Mouse (Mus musculus) liver, adult 2 months (tissue): ENCODE results near the gene Fam161b. TPM values are rescaled to one million over a fixed set of nuclear protein-coding genes. Genes with fewer than 3 reads are reported as not detected.

ENCODE experiments used
- DNase-seq: peaks from one replicate; pipeline ENCODE4 v3.0.0-alpha.2; 2011; ENCODE audit warnings: low read depth, low spot score; ENCODE audit errors: extremely low read depth
- H3K27ac ChIP-seq: fragments of 200-500 bp; replicated peaks from 2 replicates; pipeline ENCODE4 v1.5.1; 2012; ENCODE audit warnings: low read depth, mild to moderate bottlenecking, control low read depth, inconsistent platforms, low read length; ENCODE audit not compliant: insufficient read depth
- H3K27me3 ChIP-seq: fragments of 200-500 bp; 2 replicates; pipeline ENCODE4 v1.6.1; 2012; ENCODE audit warnings: mild to moderate bottlenecking, moderate library complexity, low read length, inconsistent platforms; ENCODE audit not compliant: control insufficient read depth, insufficient read depth
- H3K36me3 ChIP-seq: fragments of 200-500 bp; 2 replicates; pipeline ENCODE4 v1.6.1; 2012; ENCODE audit warnings: low read length, inconsistent platforms; ENCODE audit not compliant: control insufficient read depth, insufficient read depth
- H3K4me1 ChIP-seq: fragments of 200-500 bp; 2 replicates; pipeline ENCODE4 v1.6.1; 2011; ENCODE audit warnings: low read length; ENCODE audit not compliant: control insufficient read depth, insufficient read depth
- H3K4me3 ChIP-seq: fragments of 200-500 bp; 2 replicates; pipeline ENCODE4 v1.5.1; 2011; ENCODE audit warnings: low read depth, mild to moderate bottlenecking, control low read depth, low read length, moderate library complexity; ENCODE audit not compliant: insufficient read depth
- H3K79me2 ChIP-seq: fragments of 200-500 bp; 2 replicates; pipeline ENCODE4 v1.6.1; 2012; ENCODE audit warnings: inconsistent platforms, mild to moderate bottlenecking, low read length, moderate library complexity; ENCODE audit not compliant: control insufficient read depth, insufficient read depth
- H3K9ac ChIP-seq: fragments of 200-500 bp; 2 replicates; pipeline ENCODE4 v1.6.1; 2012; ENCODE audit warnings: low read depth, mild to moderate bottlenecking, control low read depth, inconsistent platforms, low read length
- CTCF ChIP-seq: fragments of 200-500 bp; IDR thresholded peaks from 2 replicates; pipeline ENCODE4 v1.5.1; 2011; ENCODE audit warnings: low read depth, low read length, control low read depth
- POLR2A ChIP-seq: fragments of 200-500 bp; IDR thresholded peaks from 2 replicates; pipeline ENCODE4 v1.6.1; 2011; ENCODE audit warnings: low read length, control low read depth; ENCODE audit not compliant: insufficient read depth; ENCODE audit errors: extremely low read depth
- WGBS: fragments of 180-500 bp; shearing (Covaris S2); methylation state at CpG from one replicate; pipeline ENCODE4 v1.1.7; 2018; 5-methylcytosine and 5-hydroxymethylcytosine counted together
- polyA plus RNA-seq: library from polyadenylated mRNA; depleted of rRNA; stranded (reverse); fragments of >200 nt; gene quantifications from 2 replicates; pipeline ENCODE4 v1.2.3, GENCODE M21; 2012
- total RNA-seq: library from RNA; depleted of rRNA; stranded (reverse); fragments of >200 nt; gene quantifications from 2 replicates; pipeline ENCODE4 v1.2.3, GENCODE M21; 2014

Fam161b gene
- total and polyA plus RNA-seq, 2 experiments: 0.09 to 0.15 TPM

DNA sequence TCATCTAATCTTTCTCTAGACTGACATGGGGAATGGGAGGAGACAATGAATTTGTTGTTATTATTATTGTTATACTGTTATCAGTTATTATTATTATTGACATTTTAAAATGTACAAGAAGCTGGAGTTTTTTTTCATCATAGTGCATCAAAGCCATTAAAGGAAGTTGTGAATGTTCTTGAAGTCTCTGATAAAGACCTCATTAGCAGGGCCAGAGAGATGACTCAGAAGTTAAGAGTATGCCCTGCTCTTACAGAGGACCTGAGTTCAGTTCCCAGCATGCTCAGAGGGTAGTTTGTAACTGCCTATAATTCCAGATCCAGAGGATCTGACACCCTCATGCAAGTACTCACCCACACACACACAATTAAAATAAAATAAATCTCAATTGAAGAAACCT lies 36.1 kb upstream of the Fam161b start:
- Histone ChIP-seq H3K9ac (no peak overlapping the region), H3K36me3 (peaks cover 37% of the 10 kb centered on the region), H3K27ac (no peak overlapping the region), H3K4me3 (no peak overlapping the region), H3K27me3 (no peaks in the 10 kb centered on the region), H3K4me1 (peaks cover 12% of the 10 kb centered on the region), H3K79me2 (peaks cover 3% of the 10 kb centered on the region; the same call in 1 of the 2 replicates)
- no peak for DNase-seq
- no peak for TF ChIP-seq CTCF
- TF ChIP-seq POLR2A: no peak

DNA sequence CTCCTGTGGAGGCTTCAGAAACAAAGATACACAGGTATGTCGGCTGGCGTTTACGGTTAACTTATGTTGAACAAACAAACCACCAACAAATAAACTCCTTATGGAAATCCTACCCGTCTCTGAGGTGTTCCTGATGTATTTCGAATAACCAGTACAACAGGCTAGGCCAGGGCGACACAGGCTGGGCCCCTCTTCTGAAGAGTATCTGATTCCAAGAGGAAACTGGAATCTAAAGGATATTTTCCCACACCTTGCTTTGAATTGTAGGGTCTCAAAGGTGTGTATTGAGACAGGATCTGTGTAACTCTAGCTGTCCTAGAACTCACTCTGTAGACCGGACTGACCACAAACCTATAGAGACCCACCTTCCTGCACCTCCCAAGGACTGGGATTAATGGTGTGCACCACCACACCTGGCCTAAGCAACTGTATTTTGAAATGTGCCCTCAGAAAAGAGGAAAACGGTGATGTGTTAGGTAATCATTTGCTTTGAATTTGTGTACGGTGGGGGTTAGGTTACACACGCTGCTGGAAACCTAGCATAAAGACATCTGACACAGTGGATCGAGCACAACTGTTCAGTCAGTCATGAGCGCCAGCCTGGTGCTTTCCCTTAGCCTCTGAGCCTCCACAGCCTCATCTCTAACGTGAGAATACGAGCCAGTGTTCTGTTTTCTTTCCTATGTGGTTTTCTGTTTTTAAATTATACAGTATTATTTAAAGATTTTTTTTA lies 35.5 kb upstream of the Fam161b start:
- Histone ChIP-seq H3K27me3 (no peaks in the 10 kb centered on the region), H3K79me2 (peaks cover 3% of the 10 kb centered on the region; the same call in 1 of the 2 replicates), H3K4me1 (peaks cover 10% of the 10 kb centered on the region), H3K27ac (peak overlapping the region; percentile 32), H3K4me3 (no peak overlapping the region), H3K9ac (no peak overlapping the region), H3K36me3 (peaks cover 40% of the 10 kb centered on the region)
- peak; percentile 78 for DNase-seq
- WGBS: 54% methylated on average over 14 of the region's 14 CpGs
- TF ChIP-seq CTCF: no peak
- TF ChIP-seq POLR2A: no peak

GRCm38 (mm10) chr12:84393847-84394246 lies 32.2 kb upstream of the Fam161b start:
- Histone ChIP-seq H3K27ac (0 out of 2 replicates have a peak overlapping the region, but pooled peaks have one; percentile 8), H3K27me3 (no peaks in the 10 kb centered on the region), H3K79me2 (peaks cover 3% of the 10 kb centered on the region; the same call in 1 of the 2 replicates), H3K9ac (no peak overlapping the region), H3K36me3 (peaks cover 47% of the 10 kb centered on the region), H3K4me1 (peaks cover 10% of the 10 kb centered on the region), H3K4me3 (no peak overlapping the region)
- WGBS: 55% methylated on average over 5 of the region's 5 CpGs
- DNase-seq: no peak
- TF ChIP-seq POLR2A (no peak), CTCF (no peak)

- H3K4me1 ChIP-seq: peaks cover 7% of the 10 kb centered on the region
- H3K9ac ChIP-seq: no peak overlapping the region
- TF ChIP-seq CTCF (no peak), POLR2A (no peak)
- no peaks in the 10 kb centered on the region; the same call in 1 of the 2 replicates for H3K79me2 ChIP-seq
- no peak for DNase-seq
- no peak overlapping the region for H3K27ac ChIP-seq
- WGBS: 67% methylated on average over 4 of the region's 4 CpGs
- peaks cover 52% of the 10 kb centered on the region for H3K36me3 ChIP-seq
- no peak overlapping the region for H3K4me3 ChIP-seq
- no peaks in the 10 kb centered on the region for H3K27me3 ChIP-seq
Measured at GRCm38 (mm10) chr12:84392681-84393080, 31.0 kb upstream of the Fam161b start.

- H3K79me2 ChIP-seq: no peaks in the 10 kb centered on the region; the same call in 1 of the 2 replicates
- H3K4me3 ChIP-seq: no peak overlapping the region
- WGBS: 88% methylated on average over 6 of the region's 6 CpGs
- DNase-seq: no peak
- H3K9ac ChIP-seq: no peak overlapping the region
- H3K27me3 ChIP-seq: no peaks in the 10 kb centered on the region
- peaks cover 57% of the 10 kb centered on the region for H3K36me3 ChIP-seq
- H3K27ac ChIP-seq: no peak overlapping the region
- H3K4me1 ChIP-seq: peaks cover 2% of the 10 kb centered on the region; the same call in 1 of the 2 replicates
- TF ChIP-seq CTCF (no peak), POLR2A (no peak)
Measured at GRCm38 (mm10) chr12:84390336-84390735, 28.7 kb upstream of the Fam161b start.
